Mouse (Mus musculus) forebrain, embryonic 14.5 days (tissue): ENCODE results near the gene Chst3. TPM values are rescaled to one million over a fixed set of nuclear protein-coding genes. Genes with fewer than 3 reads are reported as not detected.

Experiments used
- ATAC-seq: fragments of 200-750 bp; cut with Nextera tagmentation; 2 replicates; pipeline ENCODE4 v1.8.0; 2017; ENCODE audit warnings: mild to moderate bottlenecking, moderate library complexity
- DNase-seq: peaks from one replicate; pipeline ENCODE4 v3.0.0-alpha.2; 2015; ENCODE audit warnings: low spot score
- H3K27ac ChIP-seq: fragments of 300-500 bp; sonication (generic); 2 replicates; pipeline ENCODE4 v1.5.1; 2014; ENCODE audit warnings: low read depth, mild to moderate bottlenecking, control low read depth, low read length, moderate library complexity
- H3K27me3 ChIP-seq: fragments of 300-500 bp; sonication (generic); replicated peaks from 2 replicates; pipeline ENCODE4 v1.6.1; 2014; ENCODE audit warnings: low read length, control low read depth, mixed read lengths; ENCODE audit not compliant: control insufficient read depth, insufficient read depth
- H3K36me3 ChIP-seq: fragments of 300-500 bp; sonication (generic); 2 replicates; pipeline ENCODE4 v1.6.1; 2014; ENCODE audit warnings: low read length, control low read depth; ENCODE audit not compliant: control insufficient read depth, insufficient read depth
- H3K4me1 ChIP-seq: fragments of 300-500 bp; sonication (generic); 2 replicates; pipeline ENCODE4 v1.6.1; 2014; ENCODE audit warnings: antibody characterized with exemption, low read length, control low read depth; ENCODE audit not compliant: control insufficient read depth, insufficient read depth
- H3K4me2 ChIP-seq: fragments of 300-500 bp; sonication (generic); 2 replicates; pipeline ENCODE4 v1.6.1; 2014; ENCODE audit warnings: mild to moderate bottlenecking, control low read depth, low read length
- H3K4me3 ChIP-seq: fragments of 300-500 bp; sonication (generic); 2 replicates; pipeline ENCODE4 v1.5.1; 2014; ENCODE audit warnings: low read depth, low read length, control low read depth
- H3K9ac ChIP-seq: fragments of 300-500 bp; sonication (generic); 2 replicates; pipeline ENCODE4 v1.6.1; 2014; ENCODE audit warnings: mild to moderate bottlenecking, low read length, control low read depth, moderate library complexity
- H3K9me3 ChIP-seq: fragments of 300-500 bp; sonication (generic); replicated peaks from 2 replicates; pipeline ENCODE4 v1.6.1; 2016; ENCODE audit warnings: low read length, control low read depth, mixed read lengths; ENCODE audit not compliant: control insufficient read depth
- WGBS: fragments of 180-500 bp; shearing (Covaris S2); extraction: QIAGEN DNeasy Blood & Tissue Kit; methylation state at CpG from one replicate; pipeline ENCODE4 v1.1.7; 2014; 5-methylcytosine and 5-hydroxymethylcytosine counted together
- polyA plus RNA-seq: library from polyadenylated mRNA; unstranded; fragments of >200 nt; fragmentation: Nextera tagmentation; extraction: Ambion mirVana; gene quantifications from 2 replicates; pipeline ENCODE4 v1.2.1, GENCODE M21; 2014

Gene Chst3
- 0.52 and 0.70 TPM in 2 replicates for polyA plus RNA-seq

- H3K9me3 ChIP-seq = no peaks in the 10 kb centered on the region
- H3K36me3 ChIP-seq = no peaks in the 10 kb centered on the region
- WGBS = under 1% methylated on average over 79 of the region's 83 CpGs
- H3K27ac ChIP-seq = peak within 1 kb of the TSS; percentile 71
- H3K27me3 ChIP-seq = no peaks in the 10 kb centered on the region
- H3K4me1 ChIP-seq = peaks cover 22% of the 10 kb centered on the region; the same call in 1 of the 2 replicates
- peak within 1 kb of the TSS; percentile 65 for H3K4me3 ChIP-seq
- peak within 1 kb of the TSS; percentile 79 for H3K9ac ChIP-seq
- peak within 1 kb of the TSS; percentile 94 for H3K4me2 ChIP-seq
- peak; percentile 86 for ATAC-seq
- peak; percentile 72 for DNase-seq
Measured at GRCm38 (mm10) chr10:60218591-60219499, at the start of gene Chst3. Gene Chst3 (minus strand): TSS chr10:60219260.

GRCm38 (mm10) chr10:60268738-60269137 is 49.7 kb upstream of the Chst3 start:
- H3K4me1 ChIP-seq = no peaks in the 10 kb centered on the region
- WGBS = 86% methylated on average over 10 of the region's 11 CpGs
- H3K4me3 ChIP-seq = no peak overlapping the region
- ATAC-seq (no peak), DNase-seq (no peak)
- H3K27me3 ChIP-seq = no peaks in the 10 kb centered on the region
- no peak overlapping the region for H3K9ac ChIP-seq
- no peaks in the 10 kb centered on the region for H3K36me3 ChIP-seq
- no peak overlapping the region for H3K27ac ChIP-seq
- no peak overlapping the region for H3K4me2 ChIP-seq
- H3K9me3 ChIP-seq = no peaks in the 10 kb centered on the region

GRCm38 (mm10) chr10:60266842-60267401 is 47.9 kb upstream of the Chst3 start:
- Histone ChIP-seq H3K4me2 (no peak overlapping the region), H3K27me3 (no peaks in the 10 kb centered on the region), H3K4me1 (peaks cover 3% of the 10 kb centered on the region; the same call in 1 of the 2 replicates), H3K9ac (no peak overlapping the region), H3K36me3 (no peaks in the 10 kb centered on the region), H3K9me3 (no peaks in the 10 kb centered on the region), H3K27ac (no peak overlapping the region), H3K4me3 (no peak overlapping the region)
- DNase-seq = no peak
- ATAC-seq = no peak
- WGBS = 96% methylated on average over 8 of the region's 8 CpGs

- H3K27ac ChIP-seq = no peak overlapping the region
- no peaks in the 10 kb centered on the region for H3K27me3 ChIP-seq
- H3K4me2 ChIP-seq = no peak overlapping the region
- no peak overlapping the region for H3K4me3 ChIP-seq
- H3K36me3 ChIP-seq = no peaks in the 10 kb centered on the region
- no peak for ATAC-seq
- peaks cover 3% of the 10 kb centered on the region; the same call in 1 of the 2 replicates for H3K4me1 ChIP-seq
- DNase-seq = peak; percentile 60
- H3K9ac ChIP-seq = no peak overlapping the region
- no peaks in the 10 kb centered on the region for H3K9me3 ChIP-seq
- 52% methylated on average over 10 of the region's 10 CpGs for WGBS
Measured at GRCm38 (mm10) chr10:60265252-60265651, 46.2 kb upstream of the Chst3 start.

GRCm38 (mm10) chr10:60263351-60263750 is 44.3 kb upstream of the Chst3 start:
- Histone ChIP-seq H3K27ac (no peak overlapping the region), H3K4me1 (peaks cover 3% of the 10 kb centered on the region; the same call in 1 of the 2 replicates), H3K9ac (no peak overlapping the region), H3K27me3 (no peaks in the 10 kb centered on the region), H3K9me3 (no peaks in the 10 kb centered on the region), H3K36me3 (no peaks in the 10 kb centered on the region), H3K4me3 (no peak overlapping the region), H3K4me2 (no peak overlapping the region)
- 94% methylated on average over 7 of the region's 7 CpGs for WGBS
- ATAC-seq (no peak), DNase-seq (no peak)

GRCm38 (mm10) chr10:60262386-60262785 is 43.3 kb upstream of the Chst3 start:
- H3K36me3 ChIP-seq = no peaks in the 10 kb centered on the region
- H3K9ac ChIP-seq = no peak overlapping the region
- no peaks in the 10 kb centered on the region for H3K9me3 ChIP-seq
- peak; percentile 94 for ATAC-seq
- peak; percentile 93 for DNase-seq
- no peak overlapping the region for H3K4me3 ChIP-seq
- WGBS = 8% methylated on average over 3 of the region's 3 CpGs
- H3K27ac ChIP-seq = peak overlapping the region; percentile 70
- H3K4me2 ChIP-seq = no peak overlapping the region
- no peaks in the 10 kb centered on the region for H3K27me3 ChIP-seq
- H3K4me1 ChIP-seq = peaks cover 3% of the 10 kb centered on the region; the same call in 1 of the 2 replicates

- Histone ChIP-seq H3K27me3 (no peaks in the 10 kb centered on the region), H3K4me1 (peaks cover 3% of the 10 kb centered on the region; the same call in 1 of the 2 replicates), H3K4me2 (no peak overlapping the region), H3K9me3 (no peaks in the 10 kb centered on the region), H3K4me3 (no peak overlapping the region), H3K9ac (no peak overlapping the region), H3K27ac (no peak overlapping the region), H3K36me3 (no peaks in the 10 kb centered on the region)
- WGBS = 23% methylated on average over 5 of the region's 5 CpGs
- ATAC-seq (no peak), DNase-seq (no peak)
Measured at GRCm38 (mm10) chr10:60261530-60261929, 42.5 kb upstream of the Chst3 start.

- Histone ChIP-seq H3K9me3 (no peaks in the 10 kb centered on the region), H3K27ac (no peak overlapping the region), H3K4me3 (no peak overlapping the region), H3K4me1 (peaks cover 3% of the 10 kb centered on the region; the same call in 1 of the 2 replicates), H3K4me2 (no peak overlapping the region), H3K27me3 (no peaks in the 10 kb centered on the region), H3K36me3 (no peaks in the 10 kb centered on the region), H3K9ac (no peak overlapping the region)
- no peak for DNase-seq
- ATAC-seq = no peak
- WGBS = 92% methylated on average over 5 of the region's 5 CpGs
Measured at GRCm38 (mm10) chr10:60260557-60261294, 41.7 kb upstream of the Chst3 start.
